Mouse (Mus musculus): Measurements from ENCODE around the gene Rasgef1a.

DNA sequence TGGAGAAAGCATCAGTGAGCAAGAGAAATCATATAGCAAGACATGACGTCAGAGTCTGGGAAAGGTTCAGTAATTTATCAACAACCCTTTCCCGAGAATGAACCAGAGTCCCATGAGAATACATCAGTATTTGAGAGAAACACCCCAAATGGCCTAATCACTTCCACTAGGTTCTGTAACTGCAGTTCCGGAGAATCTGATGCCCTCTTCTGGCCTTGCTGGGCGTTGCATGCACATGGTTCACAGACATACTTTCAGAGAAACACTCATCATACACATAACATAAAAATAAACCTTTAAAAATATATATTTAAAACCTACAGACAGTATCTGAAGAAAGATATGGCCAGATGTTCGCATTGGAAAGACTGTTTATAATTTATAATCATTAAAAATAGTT, 3.9 kb upstream of the Rasgef1a start:
- TF ChIP-seq CTCF (IDR thresholded peaks at IDR 0.05; ENCODE audit: low read depth, low read length) (no peak), POLR2A (IDR thresholded peaks at IDR 0.05; ENCODE audit: borderline replicate concordance, low read depth, low read length) (no peak)

Measured in bone marrow macrophage, adult 2 months (primary cell).